Mouse (Mus musculus) heart, adult 2 months (tissue): ENCODE measurements at regions not wholly inside any gene's neighbourhood (a gene's known extent, or its start where the extent isn't known, plus 50 kb on each side); places are given as distances from the start of the nearest gene placed in this dataset.

ENCODE experiments used
- DNase-seq, 2 experiments: peaks; one replicate each; pipeline ENCODE4 v3.0.0; 2021
- H3K27ac ChIP-seq: fragments of 200-600 bp; 2 replicates; pipeline ENCODE4 v1.8.1; 2022
- H3K27me3 ChIP-seq: fragments of 200-500 bp; 2 replicates; pipeline ENCODE4 v1.6.1; 2012; ENCODE audit warnings: mild to moderate bottlenecking, low read length, inconsistent platforms, mixed read lengths; ENCODE audit not compliant: control insufficient read depth, insufficient read depth
- H3K36me3 ChIP-seq: fragments of 200-500 bp; 2 replicates; pipeline ENCODE4 v1.6.1; 2012; ENCODE audit warnings: low read length, inconsistent platforms; ENCODE audit not compliant: control insufficient read depth, insufficient read depth
- H3K4me1 ChIP-seq: fragments of 200-500 bp; 2 replicates; pipeline ENCODE4 v1.6.1; 2011; ENCODE audit warnings: low read length; ENCODE audit not compliant: control insufficient read depth, insufficient read depth
- H3K4me3 ChIP-seq: fragments of 200-600 bp; 2 replicates; pipeline ENCODE4 v1.8.1; 2022
- H3K79me2 ChIP-seq: fragments of 200-500 bp; replicated peaks from 2 replicates; pipeline ENCODE4 v1.6.1; 2012; ENCODE audit warnings: mild to moderate bottlenecking, inconsistent platforms, low read length, moderate library complexity, mixed read lengths; ENCODE audit not compliant: control insufficient read depth, insufficient read depth
- H3K9ac ChIP-seq: fragments of 200-500 bp; 2 replicates; pipeline ENCODE4 v1.6.1; 2012; ENCODE audit warnings: low read depth, mild to moderate bottlenecking, control low read depth, inconsistent platforms, low read length, mixed read lengths
- CTCF ChIP-seq: fragments of 200-600 bp; IDR thresholded peaks from 2 replicates; pipeline ENCODE4 v1.8.1; 2022; ENCODE audit warnings: antibody characterized with exemption, mild to moderate bottlenecking, moderate library complexity
- EP300 ChIP-seq: fragments of 200-500 bp; IDR thresholded peaks from 2 replicates; pipeline ENCODE4 v1.6.1; 2011; ENCODE audit warnings: low read depth, low read length, control low read depth; ENCODE audit not compliant: insufficient read depth
- POLR2A ChIP-seq: fragments of 200-500 bp; IDR thresholded peaks from 2 replicates; pipeline ENCODE4 v1.6.1; 2011; ENCODE audit warnings: mild to moderate bottlenecking, low read depth, low read length, control low read depth; ENCODE audit not compliant: insufficient read depth
- WGBS: fragments of 180-500 bp; shearing (Covaris S2); methylation state at CpG from one replicate; pipeline ENCODE4 v1.1.7; 2018; 5-methylcytosine and 5-hydroxymethylcytosine counted together
- intact Hi-C: fragments of 180-260 bp; cut with DNase I; formaldehyde crosslinking; loops from one replicate; pipeline ENCODE4 v1.15.1; 2025

DNA sequence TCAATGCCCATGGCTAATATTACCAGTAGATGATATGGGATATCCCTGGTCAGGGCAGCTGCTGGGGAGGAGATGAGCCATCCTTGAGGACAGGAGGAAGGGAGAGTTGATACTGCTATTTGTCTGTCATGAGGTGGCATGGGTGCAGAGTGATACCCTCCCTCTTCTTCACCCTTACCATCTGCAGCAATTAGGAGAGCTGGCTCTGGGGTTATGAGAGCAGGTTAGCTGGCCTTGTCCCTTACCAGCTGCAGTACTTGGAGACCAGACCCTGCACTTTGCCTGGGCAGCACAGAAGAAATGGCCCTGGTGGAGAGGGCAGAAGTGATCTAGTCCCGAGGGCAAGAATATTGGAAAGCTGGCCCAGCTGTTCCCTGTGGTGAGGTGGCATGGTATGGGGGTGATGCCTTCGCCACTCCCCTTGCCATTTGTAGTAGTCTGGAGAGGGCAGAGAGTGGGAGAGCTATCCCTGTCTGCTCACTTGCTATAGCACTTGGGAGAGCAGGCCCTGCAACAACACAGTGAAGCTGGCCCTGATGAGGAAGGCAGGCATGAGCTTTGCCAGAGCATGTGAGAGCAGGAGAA lies 73.6 kb upstream of the Ppp6c start:
- DNase-seq = no peak
- H3K27ac ChIP-seq = no peak overlapping the region
- TF ChIP-seq CTCF = no peak
- no peak for TF ChIP-seq POLR2A
- TF ChIP-seq EP300 = no peak
- H3K4me3 ChIP-seq = no peak overlapping the region
- H3K36me3 ChIP-seq = no peaks in the 10 kb centered on the region
- no peak overlapping the region for H3K9ac ChIP-seq
- intact Hi-C loops = no loop called here
- no peaks in the 10 kb centered on the region for H3K4me1 ChIP-seq
- no peaks in the 10 kb centered on the region for H3K79me2 ChIP-seq
- no peaks in the 10 kb centered on the region for H3K27me3 ChIP-seq
- 62% methylated on average over 2 of the region's 2 CpGs for WGBS

DNA sequence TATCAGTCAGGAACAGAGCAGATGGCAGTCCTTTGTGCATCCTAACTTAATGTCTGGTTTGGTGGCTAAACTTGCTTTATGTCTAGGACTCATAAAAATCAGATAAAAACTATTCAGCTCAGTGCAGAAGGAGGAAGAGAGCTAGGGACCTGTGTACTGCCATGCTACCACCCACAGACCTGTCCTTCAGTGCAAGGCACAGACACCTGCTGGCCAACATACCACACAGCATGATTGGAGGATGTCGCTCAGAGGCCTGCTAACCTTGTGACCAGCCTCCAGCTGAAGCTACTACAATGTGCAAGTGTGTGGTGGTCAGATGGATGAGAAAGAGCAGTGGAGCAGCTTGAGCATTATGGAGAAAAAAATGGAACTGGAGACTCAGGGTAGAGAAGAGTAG lies 73.0 kb upstream of the Ppp6c start:
- Histone ChIP-seq H3K36me3 (no peaks in the 10 kb centered on the region), H3K9ac (no peak overlapping the region), H3K27ac (no peak overlapping the region), H3K4me3 (no peak overlapping the region), H3K79me2 (no peaks in the 10 kb centered on the region), H3K4me1 (no peaks in the 10 kb centered on the region), H3K27me3 (no peaks in the 10 kb centered on the region)
- intact Hi-C loops = no loop called here
- no peak for DNase-seq
- TF ChIP-seq CTCF (no peak), EP300 (no peak), POLR2A (no peak)
- WGBS = 66% methylated on average over 1 of the region's 1 CpGs

DNA sequence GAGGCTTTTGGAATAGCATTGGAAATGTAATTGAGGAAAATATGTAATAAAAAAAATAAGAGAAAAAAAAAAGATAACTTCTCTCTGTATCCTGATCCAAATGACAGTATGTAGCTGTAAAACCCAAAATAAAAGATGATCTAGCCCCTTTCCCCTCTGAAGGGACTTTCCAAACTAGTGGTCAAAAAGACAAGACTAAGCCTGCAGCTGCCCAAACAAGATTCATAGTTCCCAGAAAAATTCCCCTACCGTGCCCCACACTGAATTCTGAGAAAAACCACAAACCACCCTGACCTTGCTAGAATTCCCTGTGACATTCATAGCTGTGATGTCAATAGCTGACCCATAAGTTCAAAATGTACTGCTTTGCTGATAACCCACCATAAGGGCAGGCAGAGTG lies 69.2 kb upstream of the Ppp6c start:
- Histone ChIP-seq H3K36me3 (no peaks in the 10 kb centered on the region), H3K4me1 (no peaks in the 10 kb centered on the region), H3K9ac (no peak overlapping the region), H3K79me2 (no peaks in the 10 kb centered on the region), H3K27ac (no peak overlapping the region), H3K27me3 (no peaks in the 10 kb centered on the region), H3K4me3 (no peak overlapping the region)
- DNase-seq = no peak
- TF ChIP-seq EP300 = no peak
- TF ChIP-seq CTCF = no peak
- TF ChIP-seq POLR2A = no peak
- intact Hi-C loops = no loop called here
- 76% methylated on average over 1 of the region's 1 CpGs for WGBS

DNA sequence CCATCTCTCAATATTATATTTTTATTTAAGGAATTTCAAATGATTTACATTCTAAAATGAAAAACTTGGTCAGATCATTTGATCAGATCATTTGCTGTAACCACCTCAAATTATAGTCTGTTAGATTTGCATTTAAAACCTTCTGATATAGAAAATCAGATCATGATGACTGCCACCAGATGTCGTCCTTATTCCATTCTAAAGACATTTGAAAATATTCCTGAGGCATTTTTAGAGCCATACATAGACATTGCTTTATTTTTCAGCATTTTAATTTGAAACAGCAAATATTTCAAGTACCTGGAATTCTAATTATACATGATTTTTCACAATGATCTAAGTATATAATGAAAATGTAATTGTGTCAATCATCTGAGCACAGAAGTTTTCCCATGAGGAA lies 52.0 kb upstream of the Ppp6c start:
- intact Hi-C loops = loop anchor here (1.0 kb wide), 1 partner anchor 95 kb away; no protein-coding TSS in a partner anchor
- no peaks in the 10 kb centered on the region for H3K79me2 ChIP-seq
- H3K36me3 ChIP-seq = no peaks in the 10 kb centered on the region
- H3K27me3 ChIP-seq = no peaks in the 10 kb centered on the region
- no peaks in the 10 kb centered on the region for H3K4me1 ChIP-seq
- H3K9ac ChIP-seq = no peak overlapping the region
- peak; percentile 54 for TF ChIP-seq CTCF
- TF ChIP-seq EP300 = no peak
- DNase-seq = no peak
- 43% methylated on average over 1 of the region's 1 CpGs for WGBS
- H3K27ac ChIP-seq = no peak overlapping the region
- H3K4me3 ChIP-seq = no peak overlapping the region
